Mouse (Mus musculus): ENCODE data around the gene Tbc1d7.

DNA sequence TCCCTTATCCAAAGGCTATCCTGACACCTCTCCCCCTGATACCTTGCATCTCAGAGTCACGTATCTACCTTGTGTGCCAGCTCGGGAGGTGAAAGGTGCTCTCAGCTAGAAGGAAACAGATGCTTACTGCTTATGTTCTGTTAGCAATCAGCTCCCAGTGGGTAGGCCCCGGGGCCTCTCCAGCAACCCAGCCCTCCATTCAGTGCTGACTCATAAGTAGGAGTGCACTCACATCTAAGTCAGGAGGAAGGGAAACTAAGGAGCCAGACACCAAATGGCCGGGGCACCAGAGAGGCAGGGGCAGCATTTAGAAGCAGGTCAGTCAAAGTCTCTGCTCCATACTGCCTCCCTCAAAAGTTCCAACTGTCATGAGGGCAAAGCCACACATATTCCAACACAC is 22.6 kb downstream of the Tbc1d7 start:
- no peak for TF ChIP-seq GATA1 (IDR thresholded peaks at IDR 0.05; ENCODE audit: low read length)
- no peak for TF ChIP-seq TAL1 (IDR thresholded peaks at IDR 0.05; ENCODE audit: low read length)
